Mouse (Mus musculus): ENCODE measurements around the gene Cdk2. TPM values are rescaled to one million over a fixed set of nuclear protein-coding genes. Genes with fewer than 3 reads are reported as not detected.

The Cdk2 gene
- 106 and 110 TPM in 2 replicates for polyA plus RNA-seq (2016; fragmentation: Nextera tagmentation; extraction: Ambion mirVana)

DNA sequence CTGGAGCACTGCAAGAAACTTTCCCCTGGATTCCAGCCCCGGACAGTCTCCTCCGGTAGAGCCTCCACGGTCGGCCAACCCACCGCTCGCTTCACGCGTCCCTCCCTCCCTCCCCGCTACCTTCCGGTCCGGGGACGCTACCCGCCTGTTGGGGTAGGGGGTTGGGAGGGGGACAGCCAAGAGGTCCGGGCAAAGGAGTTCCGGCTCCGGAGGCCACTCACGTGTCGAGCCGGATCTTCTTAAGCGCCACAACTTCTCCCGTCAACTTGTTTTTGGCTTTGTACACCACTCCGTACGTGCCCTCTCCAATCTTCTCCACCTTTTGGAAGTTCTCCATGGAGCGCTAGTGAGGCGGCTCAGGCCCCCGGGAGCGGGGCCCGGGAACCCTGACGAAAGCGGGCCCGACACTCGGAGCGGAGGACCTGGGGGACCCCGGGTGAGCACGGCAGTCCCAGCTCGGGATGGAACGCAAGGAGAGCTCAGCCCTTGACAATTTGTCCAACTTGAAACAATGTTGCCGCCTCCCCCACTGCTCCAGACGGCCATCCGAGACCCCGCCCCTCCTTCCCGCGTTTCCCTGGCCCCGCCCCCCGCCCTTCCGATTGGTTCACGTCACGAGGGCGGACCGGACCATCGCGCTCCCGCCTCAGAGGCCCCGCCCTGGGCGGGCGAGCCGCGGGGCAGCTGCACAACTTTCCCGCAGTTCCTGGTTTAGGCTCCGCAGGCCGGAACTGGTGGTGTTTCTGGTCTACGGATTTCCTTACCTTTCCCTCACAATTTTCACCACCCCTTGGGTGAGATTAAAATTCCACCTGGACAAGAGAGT, at the start of gene Cdk2:
TSS of gene Cdk2 (minus strand) at position 541 of the 826 bp plus-strand sequence.
- DNase-seq (ENCODE audit: low spot score), result peak; percentile 98
- Histone ChIP-seq H3K4me1 (peaks cover 23% of the 10 kb centered on the region), H3K27ac (peak within 1 kb of the TSS; percentile 95), H3K4me3 (peak within 1 kb of the TSS; percentile 82), H3K27me3 (ENCODE audit: insufficient read depth, poor library complexity, severe bottlenecking) (no peaks in the 10 kb centered on the region), H3K9me3 (no peaks in the 10 kb centered on the region), H3K36me3 (peaks cover 34% of the 10 kb centered on the region)
- WGBS, result under 1% methylated on average over 62 of the region's 62 CpGs

DNA sequence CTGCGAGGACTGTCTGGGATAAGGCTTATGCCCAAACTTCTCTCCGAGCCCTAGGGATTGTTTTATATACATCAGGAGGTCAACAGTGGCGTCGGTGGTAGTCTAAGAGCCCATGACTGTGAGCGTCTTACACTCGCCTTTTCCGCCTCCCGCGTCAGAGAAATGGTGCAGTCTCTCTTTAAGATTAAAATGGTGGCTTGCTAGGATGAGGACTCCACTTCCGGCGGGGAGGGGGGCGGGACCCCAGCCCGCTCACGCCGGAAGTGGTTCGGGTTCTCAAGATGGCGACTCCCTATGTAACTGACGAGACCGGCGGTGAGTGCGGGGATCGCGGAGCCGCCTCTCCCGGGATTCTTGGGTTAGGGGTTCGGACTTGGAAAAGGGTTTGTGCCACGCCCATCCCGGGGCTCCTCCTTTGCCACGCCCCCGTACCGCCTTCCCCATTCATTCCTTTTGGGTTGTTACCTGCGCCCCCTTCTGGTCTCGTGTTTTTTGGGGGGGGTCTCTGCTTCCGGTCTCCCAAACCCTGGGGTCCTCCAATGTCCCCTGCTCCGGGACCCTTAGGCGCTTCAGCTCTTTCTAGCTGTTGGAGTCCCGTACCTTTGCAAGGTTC, 43.5 kb upstream of the Cdk2 start:
- Histone ChIP-seq H3K4me3 (peak overlapping the region; percentile 86), H3K36me3 (peaks cover 9% of the 10 kb centered on the region; the same call in 1 of the 2 replicates), H3K27ac (peak overlapping the region; percentile 98), H3K27me3 (ENCODE audit: insufficient read depth, poor library complexity, severe bottlenecking) (peaks cover 10% of the 10 kb centered on the region; the same call in 1 of the 2 replicates), H3K9me3 (no peaks in the 10 kb centered on the region), H3K4me1 (peaks cover 26% of the 10 kb centered on the region)
- DNase-seq (ENCODE audit: low spot score), result peak; percentile 96
- under 1% methylated on average over 37 of the region's 37 CpGs for WGBS

DNA sequence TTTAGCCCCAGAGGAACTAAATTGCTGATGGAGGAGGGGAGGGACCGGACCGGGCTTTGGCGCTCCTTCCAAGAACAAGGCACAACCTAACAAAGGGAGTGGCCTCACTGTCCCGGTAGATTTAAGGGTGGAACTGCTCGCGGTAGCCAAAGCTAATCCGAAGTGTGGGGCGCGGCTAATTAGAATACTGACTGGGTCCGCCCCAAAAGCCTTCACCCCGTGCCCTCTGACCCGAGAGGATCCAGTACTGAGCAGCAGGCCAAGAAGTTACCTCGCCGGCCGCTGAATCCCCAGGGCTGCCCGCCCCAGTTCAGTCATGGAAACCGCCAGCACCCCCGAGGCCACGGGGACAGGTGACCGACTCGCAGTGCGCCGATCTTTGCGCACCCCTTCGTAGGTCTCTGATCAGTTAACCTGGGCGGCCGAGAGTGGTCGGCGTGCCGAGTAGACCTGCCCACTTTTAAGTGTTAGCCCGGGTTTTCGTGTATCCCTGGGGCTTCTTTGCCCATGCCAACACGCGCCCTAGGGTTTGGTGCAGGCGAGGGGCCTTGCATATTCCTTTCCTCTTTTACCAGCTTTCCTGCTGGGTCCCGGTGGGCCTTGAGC, 42.9 kb upstream of the Cdk2 start, which contains the start of gene Pym1:
TSS of gene Pym1 (plus strand) at position 244 of the 606 bp plus-strand sequence.
- DNase-seq (ENCODE audit: low spot score), result peak; percentile 93
- under 1% methylated on average over 36 of the region's 36 CpGs for WGBS
- Histone ChIP-seq H3K27ac (peak within 1 kb of the TSS; percentile 98), H3K9me3 (no peaks in the 10 kb centered on the region), H3K36me3 (peaks cover 4% of the 10 kb centered on the region; the same call in 1 of the 2 replicates), H3K27me3 (ENCODE audit: insufficient read depth, poor library complexity, severe bottlenecking) (peaks cover 14% of the 10 kb centered on the region; the same call in 1 of the 2 replicates), H3K4me3 (peak within 1 kb of the TSS; percentile 86), H3K4me1 (peaks cover 31% of the 10 kb centered on the region)

DNA sequence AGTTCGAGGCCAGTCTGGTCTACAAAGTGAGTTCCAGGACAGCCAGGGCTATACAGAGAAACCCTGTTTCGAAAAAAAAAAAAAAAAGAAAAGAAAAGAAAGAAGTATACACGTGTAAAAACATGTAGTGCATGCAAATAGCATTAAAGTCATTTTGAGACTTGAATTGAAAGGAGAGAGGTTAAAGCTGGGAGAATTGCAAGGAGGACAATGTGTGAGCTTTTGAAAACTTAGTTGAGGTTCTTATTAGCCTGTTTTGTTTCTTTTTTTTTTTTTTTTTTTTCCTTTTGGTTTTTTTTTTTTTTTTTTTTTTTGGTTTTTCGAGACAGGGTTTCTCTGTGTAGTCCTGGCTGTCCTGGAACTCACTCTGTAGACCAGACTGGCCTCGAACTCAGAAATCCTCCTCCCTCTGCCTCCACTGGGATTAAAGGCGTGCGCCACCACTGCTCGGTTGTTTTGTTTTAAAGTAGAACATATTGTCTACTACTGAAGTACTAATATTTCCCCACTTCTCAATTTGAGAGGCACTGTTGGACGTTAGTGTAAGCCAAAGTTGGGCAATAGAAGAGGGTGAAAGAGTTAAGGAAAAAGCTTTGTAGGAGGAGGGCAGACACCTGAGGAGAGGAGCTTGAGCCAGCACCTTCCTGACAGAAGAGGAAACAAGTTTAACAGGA, 42.3 kb upstream of the Cdk2 start:
- Histone ChIP-seq H3K27me3 (ENCODE audit: insufficient read depth, poor library complexity, severe bottlenecking) (peaks cover 20% of the 10 kb centered on the region), H3K9me3 (no peaks in the 10 kb centered on the region), H3K4me3 (peak overlapping the region; percentile 86), H3K4me1 (peaks cover 34% of the 10 kb centered on the region), H3K36me3 (no peaks in the 10 kb centered on the region), H3K27ac (peak overlapping the region; percentile 98)
- 43% methylated on average over 9 of the region's 9 CpGs for WGBS
- DNase-seq (ENCODE audit: low spot score), result no peak

DNA sequence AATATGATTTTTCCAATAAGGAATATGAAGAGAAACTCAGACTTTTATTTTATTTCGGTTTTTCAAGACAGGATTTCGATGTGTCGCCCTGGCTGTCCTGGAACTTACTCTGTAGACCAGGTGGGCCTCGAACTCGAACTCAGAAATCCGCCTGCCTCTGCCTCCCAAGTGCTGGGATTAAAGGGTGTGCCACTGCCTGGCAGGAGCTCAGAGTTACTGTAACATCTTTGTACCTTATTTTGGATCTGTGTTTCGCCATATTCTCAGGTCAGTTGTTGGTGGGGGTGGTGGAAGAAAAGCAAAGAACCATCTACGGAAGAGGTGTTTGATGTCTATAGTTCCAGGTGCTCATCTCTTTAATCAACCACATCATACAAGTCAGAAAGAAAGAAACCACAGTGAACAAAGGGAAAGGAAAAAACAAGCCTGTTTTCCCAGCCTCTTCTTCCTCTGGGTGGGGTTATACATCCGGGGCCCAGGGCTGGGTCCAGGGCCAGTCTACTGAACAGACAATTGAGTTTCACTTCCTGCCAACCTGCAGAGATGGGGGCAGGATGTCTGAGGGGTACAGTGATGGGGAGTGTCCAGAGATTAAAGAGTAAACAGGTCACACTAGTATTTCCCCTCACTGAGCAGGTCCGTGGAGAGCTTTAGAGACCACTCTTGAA, 41.2 kb upstream of the Cdk2 start:
- no peaks in the 10 kb centered on the region for H3K36me3 ChIP-seq
- DNase-seq (ENCODE audit: low spot score), result no peak
- H3K27ac ChIP-seq, result no peak overlapping the region
- peaks cover 27% of the 10 kb centered on the region for H3K27me3 ChIP-seq (ENCODE audit: insufficient read depth, poor library complexity, severe bottlenecking)
- WGBS, result 86% methylated on average over 10 of the region's 10 CpGs
- no peaks in the 10 kb centered on the region for H3K9me3 ChIP-seq
- H3K4me1 ChIP-seq, result peaks cover 34% of the 10 kb centered on the region
- no peak overlapping the region for H3K4me3 ChIP-seq

DNA sequence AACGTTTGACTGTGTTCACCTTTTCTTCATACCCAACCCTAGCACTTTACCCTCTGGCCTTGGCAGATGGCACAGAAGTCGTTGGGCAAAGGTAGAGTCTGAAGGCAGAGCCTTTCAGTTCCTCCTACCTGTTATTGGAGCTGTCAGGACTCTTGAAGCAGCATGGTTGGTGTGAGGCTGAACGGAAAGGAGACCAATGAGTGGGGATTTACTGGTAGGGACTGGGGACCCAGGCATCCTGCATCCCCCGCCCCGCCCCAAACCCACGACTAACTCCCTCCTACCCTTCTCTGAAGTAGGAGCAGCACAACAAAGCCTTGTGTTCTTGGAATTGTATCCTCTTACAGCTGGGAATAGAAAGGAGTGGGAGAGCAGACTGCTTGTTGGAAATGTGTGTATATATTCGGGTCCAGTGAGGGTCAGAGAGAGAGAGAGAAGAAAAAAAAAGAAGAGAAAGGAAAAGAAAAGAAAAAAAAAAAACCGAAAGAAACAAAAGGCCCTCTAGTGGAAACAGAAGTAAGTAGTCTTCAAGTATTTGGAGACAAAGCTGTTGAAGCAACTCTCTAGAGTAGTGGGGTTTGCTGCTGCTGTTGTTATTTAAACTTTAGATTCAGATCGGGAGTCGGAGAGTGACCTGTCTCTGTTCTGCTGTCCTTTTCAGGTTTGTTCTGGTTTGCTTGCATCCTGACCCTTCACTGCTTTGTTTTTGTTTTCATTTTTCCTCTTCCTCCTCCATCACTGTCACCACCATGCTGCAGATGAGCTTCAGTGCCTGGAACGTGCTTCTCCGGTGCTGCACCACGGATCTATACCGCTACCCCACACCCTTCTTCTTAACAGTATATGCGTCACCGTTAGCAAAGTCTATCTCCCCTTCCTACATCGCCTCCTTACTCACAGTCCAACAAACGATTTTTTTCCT, 40.1 kb upstream of the Cdk2 start, which contains the start of gene Dgka:
TSS of gene Dgka (minus strand) at position 176 of the 922 bp plus-strand sequence.
- Histone ChIP-seq H3K27me3 (ENCODE audit: insufficient read depth, poor library complexity, severe bottlenecking) (peaks cover 27% of the 10 kb centered on the region), H3K4me3 (peak within 1 kb of the TSS; percentile 69), H3K9me3 (no peaks in the 10 kb centered on the region), H3K27ac (peak within 1 kb of the TSS; percentile 82), H3K4me1 (peaks cover 34% of the 10 kb centered on the region), H3K36me3 (no peaks in the 10 kb centered on the region)
- 19% methylated on average over 18 of the region's 18 CpGs for WGBS
- DNase-seq (ENCODE audit: low spot score), result no peak

DNA sequence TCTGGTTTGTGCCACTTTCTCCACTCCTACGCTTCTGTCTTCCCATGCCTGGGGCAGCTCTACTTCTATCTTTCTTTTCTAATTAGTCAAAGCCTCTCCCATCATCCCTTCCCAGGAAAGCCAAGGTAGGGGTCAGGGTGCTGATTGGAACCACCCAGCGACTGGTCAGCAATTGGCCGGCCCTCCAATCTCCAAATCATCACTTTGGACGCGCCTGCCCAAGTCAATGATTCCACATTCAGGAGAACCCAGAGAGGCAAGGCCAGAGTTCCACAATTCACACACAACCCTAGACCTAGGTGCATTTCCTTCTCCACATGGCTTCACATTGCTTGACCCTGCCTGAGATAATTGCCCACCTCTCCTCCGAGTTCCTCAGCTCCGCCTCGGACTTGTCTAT, 39.4 kb upstream of the Cdk2 start:
- DNase-seq (ENCODE audit: low spot score), result no peak
- Histone ChIP-seq H3K36me3 (no peaks in the 10 kb centered on the region), H3K4me3 (peak overlapping the region; percentile 69), H3K9me3 (no peaks in the 10 kb centered on the region), H3K27ac (peak overlapping the region; percentile 82), H3K4me1 (peaks cover 29% of the 10 kb centered on the region), H3K27me3 (ENCODE audit: insufficient read depth, poor library complexity, severe bottlenecking) (peaks cover 27% of the 10 kb centered on the region)
- 6% methylated on average over 8 of the region's 8 CpGs for WGBS

DNA sequence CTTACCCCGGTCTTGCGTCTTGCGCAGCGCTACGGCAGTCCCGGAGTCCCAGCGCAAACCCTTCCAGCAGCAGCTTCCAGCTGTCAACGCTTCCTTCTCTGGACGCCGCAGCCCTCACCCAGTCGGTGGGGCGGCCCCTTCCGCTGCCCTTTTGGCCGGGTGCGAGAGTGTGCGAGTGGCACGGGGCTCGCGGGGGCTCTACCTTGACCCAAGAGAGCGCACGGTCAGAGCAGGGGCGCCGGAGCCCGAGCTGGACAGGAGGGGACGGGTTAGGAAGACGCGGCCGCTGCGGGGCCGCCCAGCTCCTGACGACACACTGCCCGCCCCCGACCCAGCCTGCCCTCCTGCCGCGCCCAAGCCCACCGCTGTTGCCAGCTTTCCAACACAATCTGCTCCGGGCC, 39.0 kb upstream of the Cdk2 start:
- DNase-seq (ENCODE audit: low spot score), result peak; percentile 84
- Histone ChIP-seq H3K27me3 (ENCODE audit: insufficient read depth, poor library complexity, severe bottlenecking) (peaks cover 27% of the 10 kb centered on the region), H3K4me3 (peak overlapping the region; percentile 69), H3K9me3 (no peaks in the 10 kb centered on the region), H3K36me3 (no peaks in the 10 kb centered on the region), H3K27ac (peak overlapping the region; percentile 82), H3K4me1 (peaks cover 26% of the 10 kb centered on the region)
- under 1% methylated on average over 36 of the region's 37 CpGs for WGBS

DNA sequence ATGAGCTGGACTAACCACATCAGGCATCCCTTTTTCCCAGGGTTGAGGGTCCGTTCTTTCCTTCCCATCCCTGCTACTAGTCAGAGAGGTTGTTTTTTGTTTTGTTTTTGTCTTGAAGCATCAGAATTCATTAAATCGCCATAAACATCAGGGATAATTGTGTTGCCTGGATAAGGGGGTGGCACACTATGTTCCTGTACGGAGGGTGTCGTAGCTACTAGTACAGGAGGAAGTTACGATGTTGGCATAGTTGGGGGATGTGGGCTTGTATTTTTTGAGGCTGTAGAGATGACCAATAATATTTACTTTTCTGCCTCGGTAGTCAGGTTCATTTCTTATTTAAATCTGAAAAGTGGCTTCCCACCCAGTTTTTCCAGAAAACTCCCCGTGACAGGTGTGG, 38.4 kb upstream of the Cdk2 start:
- no peaks in the 10 kb centered on the region for H3K36me3 ChIP-seq
- peak overlapping the region; percentile 82 for H3K27ac ChIP-seq
- WGBS, result 5% methylated on average over 7 of the region's 7 CpGs
- peak overlapping the region; percentile 69 for H3K4me3 ChIP-seq
- no peaks in the 10 kb centered on the region for H3K9me3 ChIP-seq
- peaks cover 27% of the 10 kb centered on the region for H3K27me3 ChIP-seq (ENCODE audit: insufficient read depth, poor library complexity, severe bottlenecking)
- peaks cover 26% of the 10 kb centered on the region for H3K4me1 ChIP-seq
- no peak for DNase-seq (ENCODE audit: low spot score)

DNA sequence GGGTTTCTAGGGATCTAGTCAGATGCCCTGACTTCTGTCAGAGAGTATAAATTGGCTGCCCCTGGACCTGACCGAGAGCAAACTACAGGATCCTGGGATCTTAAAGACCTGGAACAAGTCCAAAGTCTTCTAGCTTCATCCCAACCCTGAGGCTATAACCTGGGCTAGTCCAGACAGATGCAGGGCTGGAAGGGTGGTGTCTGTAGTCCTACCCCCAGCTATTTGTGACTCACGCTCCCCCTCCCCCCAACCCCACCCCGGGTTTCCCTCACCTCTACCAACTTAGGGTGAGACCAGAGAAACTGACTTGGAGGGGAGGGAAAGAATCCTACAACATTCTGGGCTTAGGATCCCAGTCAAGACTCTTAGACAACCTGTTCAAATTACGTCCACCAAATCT, 37.8 kb upstream of the Cdk2 start:
- Histone ChIP-seq H3K4me3 (peak overlapping the region; percentile 69; the same call in 1 of the 2 replicates), H3K9me3 (no peaks in the 10 kb centered on the region), H3K27ac (no peak overlapping the region), H3K27me3 (ENCODE audit: insufficient read depth, poor library complexity, severe bottlenecking) (peaks cover 27% of the 10 kb centered on the region), H3K4me1 (peaks cover 28% of the 10 kb centered on the region), H3K36me3 (no peaks in the 10 kb centered on the region)
- WGBS, result 26% methylated on average over 4 of the region's 4 CpGs
- DNase-seq (ENCODE audit: low spot score), result no peak

DNA sequence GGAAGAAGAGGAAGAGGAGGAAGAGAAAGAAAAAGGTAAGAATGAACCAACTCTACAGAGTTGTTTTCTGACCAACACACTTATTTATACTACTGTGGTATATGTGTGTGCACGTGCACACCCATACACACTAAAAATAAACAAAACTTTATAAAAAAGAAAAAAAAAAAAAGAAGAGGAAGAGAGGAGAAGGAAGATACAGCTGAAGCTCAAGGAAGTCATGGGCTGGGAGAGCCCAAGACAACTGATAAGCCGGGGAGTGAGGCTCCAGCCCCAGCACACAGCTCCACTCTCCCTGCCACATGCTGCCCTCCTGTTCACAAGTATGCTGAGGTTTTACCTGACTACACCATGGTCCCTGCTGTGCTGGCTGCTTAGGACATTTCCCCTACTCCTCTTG, 35.5 kb upstream of the Cdk2 start:
- Histone ChIP-seq H3K4me1 (peaks cover 28% of the 10 kb centered on the region), H3K4me3 (no peak overlapping the region), H3K27me3 (ENCODE audit: insufficient read depth, poor library complexity, severe bottlenecking) (peaks cover 23% of the 10 kb centered on the region), H3K27ac (no peak overlapping the region), H3K9me3 (no peaks in the 10 kb centered on the region), H3K36me3 (no peaks in the 10 kb centered on the region)
- whole genome bisulfite sequencing, result 48% methylated on average over 2 of the region's 2 CpGs
- DNase-seq (ENCODE audit: low spot score), result no peak
